13 mouse cellular contexts compared by ENCODE assay signal in genomic region chr10:95440566-95440965, GRCm38 (mm10). TPM values are rescaled to one million over a fixed set of nuclear protein-coding genes. Genes with fewer than 3 reads are reported as not detected.
DNase-seq lines count a peak whose midpoint lies in the region; ATAC-seq and TF ChIP-seq lines count a peak whose summit lies in the region.
"Had no signal": no experiment of that assay in that cellular context is flagged by ENCODE, and none has a peak within 500 bp of the region (broad histone marks: within the 10 kb centered on the region; RNA-seq: fewer than 3 reads in every experiment).

No protein-coding gene starts in this region.

- no peak overlapping the region for H3K27ac ChIP-seq in kidney, adult 2 months (ENCODE audit: insufficient read depth, low read depth, low read length)
- no peak overlapping the region for H3K27ac ChIP-seq in midbrain, postnatal 0 days (ENCODE audit: low read depth, low read length)
- no peak overlapping the region for H3K27ac ChIP-seq in midbrain, embryonic 14.5 days (replicated peaks; ENCODE audit: low read depth, low read length)
- no peak overlapping the region for H3K27ac ChIP-seq in MEL (ENCODE audit: control insufficient read depth, low read depth, low read length)
- H3K27ac ChIP-seq: forebrain, embryonic 10.5 days; hindbrain, embryonic 12.5 days; liver, embryonic 15.5 days; midbrain, embryonic 12.5 days had no signal

- H3K4me2 ChIP-seq in midbrain, postnatal 0 days (ENCODE audit: low read depth, low read length, poor library complexity, severe bottlenecking) = no peak overlapping the region
- no peak overlapping the region for H3K4me2 ChIP-seq in midbrain, embryonic 14.5 days (ENCODE audit: low read length)
- H3K4me2 ChIP-seq: heart, embryonic 11.5 days; hindbrain, embryonic 12.5 days; liver, embryonic 15.5 days; midbrain, embryonic 12.5 days had no signal

- no peaks in the 10 kb centered on the region for H3K9me3 ChIP-seq in midbrain, postnatal 0 days (ENCODE audit: low read length)
- no peaks in the 10 kb centered on the region for H3K9me3 ChIP-seq in midbrain, embryonic 14.5 days (ENCODE audit: control insufficient read depth, low read length)
- H3K9me3 ChIP-seq in MEL (replicated peaks; ENCODE audit: insufficient read depth, low read length) = no peaks in the 10 kb centered on the region
- H3K9me3 ChIP-seq: forebrain, embryonic 10.5 days; hindbrain, embryonic 12.5 days; liver, embryonic 15.5 days; midbrain, embryonic 12.5 days had no signal

- H3K27me3 ChIP-seq in kidney, adult 2 months (replicated peaks; ENCODE audit: control insufficient read depth, insufficient read depth, low read length) = no peaks in the 10 kb centered on the region
- H3K27me3 ChIP-seq in midbrain, postnatal 0 days (ENCODE audit: insufficient read depth, low read length) = no peaks in the 10 kb centered on the region
- H3K27me3 ChIP-seq in midbrain, embryonic 14.5 days (ENCODE audit: control insufficient read depth, insufficient read depth, low read length) = no peaks in the 10 kb centered on the region
- no peaks in the 10 kb centered on the region; a peak in 2 of 4 replicates for H3K27me3 ChIP-seq in MEL (ENCODE audit: control insufficient read depth in 1 of 2, insufficient read depth in 2 of 2, low read length in 2 of 2)
- no peaks in the 10 kb centered on the region for H3K27me3 ChIP-seq in splenic B cell, adult 2 months (ENCODE audit: control insufficient read depth, insufficient read depth, low read length, poor library complexity, severe bottlenecking)
- H3K27me3 ChIP-seq: hindbrain, embryonic 12.5 days; liver, embryonic 15.5 days; midbrain, embryonic 12.5 days had no signal

- no peaks in the 10 kb centered on the region for H3K36me3 ChIP-seq in kidney, adult 2 months (ENCODE audit: control insufficient read depth, insufficient read depth, low read length)
- no peaks in the 10 kb centered on the region for H3K36me3 ChIP-seq in midbrain, postnatal 0 days (ENCODE audit: insufficient read depth, low read length)
- H3K36me3 ChIP-seq in midbrain, embryonic 14.5 days (ENCODE audit: control insufficient read depth, insufficient read depth, low read length) = no peaks in the 10 kb centered on the region
- no peaks in the 10 kb centered on the region for H3K36me3 ChIP-seq in MEL (ENCODE audit: control insufficient read depth in 1 of 2, insufficient read depth in 2 of 2, low read length in 2 of 2)
- H3K36me3 ChIP-seq in splenic B cell, adult 2 months (ENCODE audit: control insufficient read depth, insufficient read depth, low read length, poor library complexity, severe bottlenecking) = no peaks in the 10 kb centered on the region; the same call in 1 of the 2 replicates
- H3K36me3 ChIP-seq: forebrain, embryonic 10.5 days; hindbrain, embryonic 12.5 days; liver, embryonic 15.5 days; midbrain, embryonic 12.5 days had no signal

- no peak overlapping the region for H3K9ac ChIP-seq in midbrain, postnatal 0 days (replicated peaks; ENCODE audit: low read length, poor library complexity, severe bottlenecking)
- H3K9ac ChIP-seq in midbrain, embryonic 14.5 days (replicated peaks; ENCODE audit: low read length) = no peak overlapping the region
- no peak overlapping the region for H3K9ac ChIP-seq in MEL (ENCODE audit: control insufficient read depth, low read depth, low read length, poor library complexity, severe bottlenecking)
- H3K9ac ChIP-seq: hindbrain, embryonic 12.5 days; liver, embryonic 15.5 days; midbrain, embryonic 12.5 days had no signal

- no peaks in the 10 kb centered on the region for H3K4me1 ChIP-seq in kidney, adult 2 months (ENCODE audit: control insufficient read depth, insufficient read depth, low read length)
- no peaks in the 10 kb centered on the region for H3K4me1 ChIP-seq in midbrain, postnatal 0 days (ENCODE audit: insufficient read depth, low read length)
- no peaks in the 10 kb centered on the region for H3K4me1 ChIP-seq in midbrain, embryonic 14.5 days (ENCODE audit: control insufficient read depth, insufficient read depth, low read length)
- no peaks in the 10 kb centered on the region for H3K4me1 ChIP-seq in MEL (ENCODE audit: control insufficient read depth in 1 of 2, insufficient read depth in 2 of 2, low read length in 2 of 2)
- H3K4me1 ChIP-seq: forebrain, embryonic 10.5 days; hindbrain, embryonic 12.5 days; liver, embryonic 15.5 days; midbrain, embryonic 12.5 days had no signal

- no peak for TF ChIP-seq POLR2A in kidney, adult 2 months (IDR thresholded peaks at IDR 0.05; ENCODE audit: low read depth, low read length)
- TF ChIP-seq POLR2A in MEL (IDR thresholded peaks at IDR 0.05; ENCODE audit: control insufficient read depth in 1 of 2, insufficient read depth in 1 of 2, low read depth in 1 of 2, low read length in 2 of 2, poor library complexity in 1 of 2) = no peak

- TF ChIP-seq CTCF in kidney, adult 2 months (conservative IDR thresholded peaks at IDR 0.05; ENCODE audit: insufficient read depth, insufficient read length, low read depth, low read length) = peak; percentile 55
- TF ChIP-seq CTCF in midbrain, postnatal 0 days (IDR thresholded peaks at IDR 0.05) = peak; percentile 7; the same call in 1 of the 2 replicates
- TF ChIP-seq CTCF in MEL (IDR thresholded peaks at IDR 0.05 in 2 of 3, conservative IDR thresholded peaks at IDR 0.05 in 1 of 3; ENCODE audit: control insufficient read depth in 1 of 3, insufficient read depth in 1 of 3, low read depth in 2 of 3, low read length in 3 of 3, poor library complexity in 1 of 3, severe bottlenecking in 1 of 3) = peak in 2 of 3 experiments; percentile 29 to 34; a peak in 3 of 6 replicates

- 55% methylated on average over 2 of the region's 2 CpGs for WGBS in kidney, adult 2 months
- WGBS in midbrain, postnatal 0 days = 47% methylated on average over 2 of the region's 2 CpGs
- 46% methylated on average over 2 of the region's 2 CpGs for WGBS in midbrain, embryonic 14.5 days

- peak; percentile 31 for DNase-seq in kidney, adult 2 months
- DNase-seq in kidney, adult 8-10 months = no peak
- no peak for DNase-seq in midbrain, postnatal 0 days (ENCODE audit: low spot score)
- DNase-seq in midbrain, embryonic 14.5 days = no peak
- no peak for DNase-seq in MEL (ENCODE audit: low read depth, low spot score)
- DNase-seq in splenic B cell, adult 2 months (ENCODE audit: low read depth, low spot score) = peak; percentile 52
- DNase-seq in natural killer cell, adult 2 months (ENCODE audit: low spot score in 2 of 2) = no peak
- DNase-seq: adrenal gland, adult 8-10 months had no signal

- no peaks in the 10 kb centered on the region for H3K79me2 ChIP-seq in MEL (ENCODE audit: control insufficient read depth, insufficient read depth, low read length, poor library complexity)

- peak; percentile 37 for TF ChIP-seq RAD21 in MEL (IDR thresholded peaks at IDR 0.05; ENCODE audit: low read depth, low read length)

- no peak for ATAC-seq in midbrain, postnatal 0 days (ENCODE audit: low FRiP score)
- ATAC-seq in midbrain, embryonic 14.5 days (ENCODE audit: low FRiP score, low TSS enrichment) = no peak

- H3K4me3 ChIP-seq in kidney, adult 2 months (ENCODE audit: insufficient read depth, low read depth, low read length) = no peak overlapping the region
- H3K4me3 ChIP-seq in midbrain, postnatal 0 days (ENCODE audit: low read depth, low read length) = no peak overlapping the region
- no peak overlapping the region for H3K4me3 ChIP-seq in midbrain, embryonic 14.5 days (replicated peaks; ENCODE audit: low read depth, low read length)
- no peak overlapping the region for H3K4me3 ChIP-seq in MEL (ENCODE audit: control insufficient read depth in 1 of 2, insufficient read depth in 1 of 2, low read depth in 2 of 2, low read length in 2 of 2)
- H3K4me3 ChIP-seq: forebrain, embryonic 10.5 days; hindbrain, embryonic 12.5 days; liver, embryonic 15.5 days; midbrain, embryonic 12.5 days had no signal

- TF ChIP-seq EP300 in MEL (IDR thresholded peaks at IDR 0.05; ENCODE audit: low read depth in 1 of 2, low read length in 2 of 2) = no peak

TF ChIP-seq in MEL, 35 proteins besides CTCF, POLR2A, EP300 and RAD21:
- TF ChIP-seq SMC3 (IDR thresholded peaks at IDR 0.05; ENCODE audit: low read depth, low read length) (peak; percentile 52), ZNF384 (IDR thresholded peaks at IDR 0.05; ENCODE audit: low read depth, low read length) (no peak), USF1 (IDR thresholded peaks at IDR 0.05; ENCODE audit: low read depth, low read length) (peak; percentile 36; the same call in 1 of the 2 replicates)

RNA-seq across cellular contexts. Expression of gene Socs2, which starts 23.6 kb away (rescaled TPM):
- 24.5 and 42.9 TPM in 2 replicates for polyA plus RNA-seq in kidney, adult 2 months (2012; rRNA removed)
- 68.4 and 72.1 TPM in 2 replicates for total RNA-seq in midbrain, postnatal 0 days (2014; rRNA removed)
- 102 and 107 TPM in 2 replicates for polyA plus RNA-seq in midbrain, postnatal 0 days (2015; fragmentation: Nextera tagmentation; extraction: Ambion mirVana)
- polyA plus RNA-seq in midbrain, embryonic 14.5 days (2014; fragmentation: Nextera tagmentation; extraction: Ambion mirVana) = 144 and 150 TPM in 2 replicates
- 16.0 and 16.5 TPM in 2 replicates for total RNA-seq in MEL (2012; rRNA removed)
- polyA plus RNA-seq in MEL (2012; ENCODE audit: insufficient read depth in 1 of 2, insufficient read length in 2 of 2, low read depth in 1 of 2, low replicate concordance in 2 of 2, missing spikeins in 1 of 2) = 10 to 100 TPM in 1 of 2 experiments, not detected in 1; 24.9 TPM

Comparison
In these comparisons a context has a peak if more than half of its experiments do, and no peak if none do; other contexts are left out.
1. DNase-seq: peak in kidney, adult 2 months (single experiment) and splenic B cell, adult 2 months (single experiment); none in kidney, adult 8-10 months (0 of 2), midbrain, postnatal 0 days (single experiment), midbrain, embryonic 14.5 days (single experiment), MEL (single experiment) and natural killer cell, adult 2 months (0 of 2).
2. Peak in every context shown above with its lines, with median percentiles within 50 percentile points of each other: CTCF ChIP-seq.